Mouse (Mus musculus): Measurements from ENCODE around the gene Vwde. TPM values are rescaled to one million over a fixed set of nuclear protein-coding genes. Genes with fewer than 3 reads are reported as not detected.
A peak's percentile ranks its signal among the peaks of the same experiment; 100 is the strongest.

The Vwde gene
- polyA plus RNA-seq (2014; fragmentation: Nextera tagmentation; extraction: Ambion mirVana), result 0.11 and 0.23 TPM in 2 replicates

GRCm38 (mm10) chr6:13224596-13225227 is at the start of gene Vwde:
Gene Vwde, minus strand, starts transcription at chr6:13224965.
- peak within 1 kb of the TSS; percentile 21 for H3K4me3 ChIP-seq (ENCODE audit: low read depth, low read length)
- H3K9me3 ChIP-seq (ENCODE audit: control insufficient read depth, low read length), result no peaks in the 10 kb centered on the region
- no peak within 1 kb of the TSS for H3K27ac ChIP-seq (ENCODE audit: low read depth, low read length)
- WGBS, result 22% methylated on average over 15 of the region's 15 CpGs
- no peaks in the 10 kb centered on the region for H3K4me1 ChIP-seq (ENCODE audit: control insufficient read depth, insufficient read depth, low read length)
- no peaks in the 10 kb centered on the region for H3K27me3 ChIP-seq (ENCODE audit: control insufficient read depth, insufficient read depth, low read length)
- peak within 1 kb of the TSS; percentile 44 for H3K4me2 ChIP-seq (ENCODE audit: low read depth, low read length)
- no peaks in the 10 kb centered on the region for H3K36me3 ChIP-seq (ENCODE audit: control insufficient read depth, insufficient read depth, low read length)
- peak; percentile 44; the same call in 1 of the 2 replicates for ATAC-seq (ENCODE audit: low read depth)
- H3K9ac ChIP-seq (replicated peaks; ENCODE audit: low read depth, low read length), result no peak within 1 kb of the TSS

GRCm38 (mm10) chr6:13255341-13255740 is 30.6 kb upstream of the Vwde start:
- Histone ChIP-seq H3K4me2 (ENCODE audit: low read depth, low read length) (no peak overlapping the region), H3K9ac (replicated peaks; ENCODE audit: low read depth, low read length) (no peak overlapping the region), H3K27me3 (ENCODE audit: control insufficient read depth, insufficient read depth, low read length) (no peaks in the 10 kb centered on the region), H3K36me3 (ENCODE audit: control insufficient read depth, insufficient read depth, low read length) (no peaks in the 10 kb centered on the region), H3K9me3 (ENCODE audit: control insufficient read depth, low read length) (no peaks in the 10 kb centered on the region), H3K4me1 (ENCODE audit: control insufficient read depth, insufficient read depth, low read length) (no peaks in the 10 kb centered on the region), H3K27ac (ENCODE audit: low read depth, low read length) (no peak overlapping the region), H3K4me3 (ENCODE audit: low read depth, low read length) (no peak overlapping the region)
- no peak for ATAC-seq (ENCODE audit: low read depth)
- WGBS, result 88% methylated on average over 4 of the region's 4 CpGs

- 70% methylated on average over 4 of the region's 4 CpGs for WGBS
- Histone ChIP-seq H3K4me3 (ENCODE audit: low read depth, low read length) (no peak overlapping the region), H3K4me2 (ENCODE audit: low read depth, low read length) (no peak overlapping the region), H3K9me3 (ENCODE audit: control insufficient read depth, low read length) (no peaks in the 10 kb centered on the region), H3K36me3 (ENCODE audit: control insufficient read depth, insufficient read depth, low read length) (no peaks in the 10 kb centered on the region), H3K4me1 (ENCODE audit: control insufficient read depth, insufficient read depth, low read length) (no peaks in the 10 kb centered on the region), H3K27me3 (ENCODE audit: control insufficient read depth, insufficient read depth, low read length) (no peaks in the 10 kb centered on the region), H3K27ac (ENCODE audit: low read depth, low read length) (no peak overlapping the region), H3K9ac (replicated peaks; ENCODE audit: low read depth, low read length) (no peak overlapping the region)
- peak; percentile 34; the same call in 1 of the 2 replicates for ATAC-seq (ENCODE audit: low read depth)
Measured at GRCm38 (mm10) chr6:13248317-13248969, 23.7 kb upstream of the Vwde start.

- no peak overlapping the region for H3K4me3 ChIP-seq (ENCODE audit: low read depth, low read length)
- H3K36me3 ChIP-seq (ENCODE audit: control insufficient read depth, insufficient read depth, low read length), result no peaks in the 10 kb centered on the region
- no peaks in the 10 kb centered on the region for H3K4me1 ChIP-seq (ENCODE audit: control insufficient read depth, insufficient read depth, low read length)
- ATAC-seq (ENCODE audit: low read depth), result no peak
- H3K9ac ChIP-seq (replicated peaks; ENCODE audit: low read depth, low read length), result no peak overlapping the region
- no peaks in the 10 kb centered on the region for H3K27me3 ChIP-seq (ENCODE audit: control insufficient read depth, insufficient read depth, low read length)
- WGBS, result 66% methylated on average over 6 of the region's 6 CpGs
- no peak overlapping the region for H3K4me2 ChIP-seq (ENCODE audit: low read depth, low read length)
- no peaks in the 10 kb centered on the region for H3K9me3 ChIP-seq (ENCODE audit: control insufficient read depth, low read length)
- no peak overlapping the region for H3K27ac ChIP-seq (ENCODE audit: low read depth, low read length)
Measured at GRCm38 (mm10) chr6:13206157-13206556, 18.6 kb downstream of the Vwde start.

- no peak overlapping the region for H3K27ac ChIP-seq (ENCODE audit: low read depth, low read length)
- no peak overlapping the region for H3K4me3 ChIP-seq (ENCODE audit: low read depth, low read length)
- no peak overlapping the region for H3K4me2 ChIP-seq (ENCODE audit: low read depth, low read length)
- H3K9ac ChIP-seq (replicated peaks; ENCODE audit: low read depth, low read length), result no peak overlapping the region
- WGBS, result 93% methylated on average over 3 of the region's 3 CpGs
- no peaks in the 10 kb centered on the region for H3K4me1 ChIP-seq (ENCODE audit: control insufficient read depth, insufficient read depth, low read length)
- no peaks in the 10 kb centered on the region for H3K36me3 ChIP-seq (ENCODE audit: control insufficient read depth, insufficient read depth, low read length)
- no peaks in the 10 kb centered on the region for H3K27me3 ChIP-seq (ENCODE audit: control insufficient read depth, insufficient read depth, low read length)
- no peaks in the 10 kb centered on the region for H3K9me3 ChIP-seq (ENCODE audit: control insufficient read depth, low read length)
- no peak for ATAC-seq (ENCODE audit: low read depth)
Measured at GRCm38 (mm10) chr6:13197486-13197885, 27.3 kb downstream of the Vwde start.

GRCm38 (mm10) chr6:13186836-13187235 is 37.9 kb downstream of the Vwde start:
- no peak for ATAC-seq (ENCODE audit: low read depth)

GRCm38 (mm10) chr6:13180061-13180460 is 44.7 kb downstream of the Vwde start:
- 84% methylated on average over 3 of the region's 3 CpGs for WGBS
- no peaks in the 10 kb centered on the region for H3K27me3 ChIP-seq (ENCODE audit: control insufficient read depth, insufficient read depth, low read length)
- H3K4me3 ChIP-seq (ENCODE audit: low read depth, low read length), result no peak overlapping the region
- no peaks in the 10 kb centered on the region for H3K9me3 ChIP-seq (ENCODE audit: control insufficient read depth, low read length)
- no peak overlapping the region for H3K4me2 ChIP-seq (ENCODE audit: low read depth, low read length)
- no peak for ATAC-seq (ENCODE audit: low read depth)
- H3K36me3 ChIP-seq (ENCODE audit: control insufficient read depth, insufficient read depth, low read length), result no peaks in the 10 kb centered on the region
- no peaks in the 10 kb centered on the region for H3K4me1 ChIP-seq (ENCODE audit: control insufficient read depth, insufficient read depth, low read length)
- no peak overlapping the region for H3K27ac ChIP-seq (ENCODE audit: low read depth, low read length)
- no peak overlapping the region for H3K9ac ChIP-seq (replicated peaks; ENCODE audit: low read depth, low read length)

More at GRCm38 (mm10) chr6:13186836-13187235, 37.9 kb downstream of the Vwde start:
- Histone ChIP-seq H3K4me3 (ENCODE audit: low read depth, low read length) (no peak overlapping the region), H3K27me3 (ENCODE audit: control insufficient read depth, insufficient read depth, low read length) (no peaks in the 10 kb centered on the region), H3K27ac (ENCODE audit: low read depth, low read length) (no peak overlapping the region), H3K4me1 (ENCODE audit: control insufficient read depth, insufficient read depth, low read length) (no peaks in the 10 kb centered on the region), H3K36me3 (ENCODE audit: control insufficient read depth, insufficient read depth, low read length) (no peaks in the 10 kb centered on the region), H3K4me2 (ENCODE audit: low read depth, low read length) (no peak overlapping the region), H3K9ac (replicated peaks; ENCODE audit: low read depth, low read length) (no peak overlapping the region), H3K9me3 (ENCODE audit: control insufficient read depth, low read length) (no peaks in the 10 kb centered on the region)
- WGBS, result 90% methylated on average over 11 of the region's 11 CpGs

- H3K4me3 ChIP-seq (ENCODE audit: low read depth, low read length), result no peak overlapping the region
- no peak for ATAC-seq (ENCODE audit: low read depth)
- H3K4me1 ChIP-seq (ENCODE audit: control insufficient read depth, insufficient read depth, low read length), result no peaks in the 10 kb centered on the region
- H3K36me3 ChIP-seq (ENCODE audit: control insufficient read depth, insufficient read depth, low read length), result no peaks in the 10 kb centered on the region
- WGBS, result 70% methylated on average over 3 of the region's 3 CpGs
- no peaks in the 10 kb centered on the region for H3K27me3 ChIP-seq (ENCODE audit: control insufficient read depth, insufficient read depth, low read length)
- H3K9me3 ChIP-seq (ENCODE audit: control insufficient read depth, low read length), result no peaks in the 10 kb centered on the region
- H3K9ac ChIP-seq (replicated peaks; ENCODE audit: low read depth, low read length), result no peak overlapping the region
- no peak overlapping the region for H3K4me2 ChIP-seq (ENCODE audit: low read depth, low read length)
- H3K27ac ChIP-seq (ENCODE audit: low read depth, low read length), result no peak overlapping the region
Measured at GRCm38 (mm10) chr6:13169459-13170150, 55.2 kb downstream of the Vwde start.
